Mouse (Mus musculus): Measurements from ENCODE around the gene Rln1.

DNA sequence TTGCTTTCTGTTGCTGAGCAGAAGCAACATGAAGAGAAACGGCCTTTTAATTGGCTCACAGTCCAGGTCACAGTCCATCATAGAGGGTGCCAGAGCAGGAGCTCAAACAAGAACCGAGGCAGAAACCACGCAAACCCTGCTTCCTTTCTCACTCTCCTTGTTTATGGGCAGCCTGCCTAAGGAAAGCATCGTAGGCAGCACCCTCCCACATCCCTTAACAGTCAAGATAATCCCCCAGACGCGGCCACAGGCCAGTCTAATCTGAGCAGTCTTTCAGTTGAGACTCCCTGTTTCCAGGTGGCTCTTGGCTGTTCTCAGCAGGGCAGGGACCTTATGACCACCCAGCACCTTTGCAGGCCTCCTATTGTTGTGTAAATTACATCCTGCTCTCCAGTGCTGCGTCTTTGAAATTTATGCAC, 49.0 kb downstream of the Rln1 start:
- TF ChIP-seq POLR2A (IDR thresholded peaks at IDR 0.05; ENCODE audit: insufficient read depth, low read depth, low read length): no peak
- TF ChIP-seq CTCF (IDR thresholded peaks at IDR 0.05; ENCODE audit: insufficient read depth, low read depth, low read length): no peak

All from olfactory bulb, adult 2 months (tissue).